Comparison of ENCODE assay signal across 9 mouse cellular contexts in the genomic region with DNA sequence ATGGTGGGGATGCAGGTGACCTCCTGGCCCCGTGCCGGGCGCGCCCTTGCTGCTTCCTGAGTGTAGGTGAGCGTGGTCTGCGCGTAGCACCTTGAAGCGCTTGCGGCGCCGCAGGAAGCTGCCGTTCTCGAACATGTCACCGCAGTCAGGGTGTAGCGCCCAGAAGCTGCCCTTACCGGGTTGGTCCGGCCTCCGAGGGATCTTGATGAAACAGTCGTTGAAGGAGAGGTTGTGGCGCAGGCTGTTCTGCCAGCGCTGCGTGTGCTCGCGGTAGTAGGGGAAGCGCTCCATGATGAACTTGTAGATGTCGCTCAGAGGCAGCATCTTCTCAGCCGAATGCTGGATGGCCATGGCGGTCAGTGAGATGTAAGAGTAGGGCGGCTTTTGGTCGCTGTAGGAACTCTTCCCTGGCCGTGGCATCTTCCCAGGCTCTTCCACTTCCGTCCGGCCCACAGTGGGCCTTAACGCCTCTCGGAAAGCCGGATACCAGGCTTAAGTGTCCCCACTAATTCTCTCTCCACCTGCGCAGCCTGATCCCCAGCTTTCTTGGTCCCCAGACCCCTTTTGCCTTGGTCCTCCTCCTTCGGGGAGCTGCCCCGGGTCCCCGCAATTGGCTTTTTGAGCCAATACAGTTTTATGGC. TPM values are rescaled to one million over a fixed set of nuclear protein-coding genes. Genes with fewer than 3 reads are reported as not detected.
DNase-seq lines count a peak whose midpoint lies in the region; ATAC-seq and TF ChIP-seq lines count a peak whose summit lies in the region.
"Had no signal": no experiment of that assay in that cellular context is flagged by ENCODE, and none has a peak within 500 bp of the region (broad histone marks: within the 10 kb centered on the region; RNA-seq: fewer than 3 reads in every experiment).

Gene Foxb2, minus strand, starts transcription at position 585 of the 641 bp plus-strand sequence.

- H3K9ac ChIP-seq in forebrain, embryonic 11.5 days (ENCODE audit: low read length): peak within 1 kb of the TSS; percentile 44
- 0 out of 2 replicates have a peak within 1 kb of the TSS, but pooled peaks have one; percentile 34 for H3K9ac ChIP-seq in limb, embryonic 14.5 days (ENCODE audit: low read depth, low read length, severe bottlenecking)

- H3K9me3 ChIP-seq in forebrain, embryonic 11.5 days (ENCODE audit: control insufficient read depth, low read length): no peaks in the 10 kb centered on the region
- H3K9me3 ChIP-seq in limb, embryonic 14.5 days (ENCODE audit: control insufficient read depth, low read length): no peaks in the 10 kb centered on the region

- H3K4me1 ChIP-seq in forebrain, embryonic 11.5 days (replicated peaks; ENCODE audit: control insufficient read depth, insufficient read depth, low read length): peaks cover 29% of the 10 kb centered on the region
- H3K4me1 ChIP-seq in limb, embryonic 14.5 days (ENCODE audit: control insufficient read depth, insufficient read depth, low read length): peaks cover 22% of the 10 kb centered on the region; the same call in 1 of the 2 replicates

- H3K4me2 ChIP-seq in forebrain, embryonic 11.5 days (ENCODE audit: low read depth, low read length, severe bottlenecking): peak within 1 kb of the TSS; percentile 75
- peak within 1 kb of the TSS; percentile 78 for H3K4me2 ChIP-seq in limb, embryonic 14.5 days (replicated peaks; ENCODE audit: low read depth, low read length, severe bottlenecking)

- peak within 1 kb of the TSS; percentile 43 for H3K4me3 ChIP-seq in forebrain, embryonic 11.5 days (ENCODE audit: low read depth, low read length)
- peak within 1 kb of the TSS; percentile 44 for H3K4me3 ChIP-seq in limb, embryonic 14.5 days (replicated peaks; ENCODE audit: low read length)

- WGBS in forebrain, embryonic 11.5 days: under 1% methylated on average over 40 of the region's 40 CpGs
- 2% methylated on average over 40 of the region's 40 CpGs for WGBS in limb, embryonic 14.5 days

- DNase-seq in cerebellum, postnatal 10 days: peak; percentile 15 to 39
- no peak for DNase-seq in cerebellum, adult 18-20 months
- DNase-seq in B cell, adult 2 months: peak; percentile 24 to 40
- peak; percentile 78 for DNase-seq in forebrain, embryonic 11.5 days (ENCODE audit: low spot score)
- peak; percentile 26 for DNase-seq in limb, embryonic 14.5 days (ENCODE audit: low spot score)
- DNase-seq in splenic B cell, adult 2 months (ENCODE audit: low read depth, low spot score): peak; percentile 22
- DNase-seq in urinary bladder, postnatal 14 days (ENCODE audit: low spot score): no peak
- no peak for DNase-seq in cerebellum, adult 9-11 months

- H3K27ac ChIP-seq in forebrain, embryonic 11.5 days (ENCODE audit: low read depth, low read length): no peak within 1 kb of the TSS
- H3K27ac ChIP-seq in limb, embryonic 14.5 days (replicated peaks; ENCODE audit: low read depth, low read length): no peak within 1 kb of the TSS

- no peak; the same call in 1 of the 2 replicates for ATAC-seq in forebrain, embryonic 11.5 days (replicated peaks; ENCODE audit: low FRiP score)
- ATAC-seq in limb, embryonic 14.5 days (ENCODE audit: low FRiP score, low read depth): no peak

- H3K36me3 ChIP-seq in forebrain, embryonic 11.5 days (ENCODE audit: control insufficient read depth, insufficient read depth, low read length): no peaks in the 10 kb centered on the region
- H3K36me3 ChIP-seq in limb, embryonic 14.5 days (ENCODE audit: control insufficient read depth, insufficient read depth, low read length): no peaks in the 10 kb centered on the region
- no peaks in the 10 kb centered on the region for H3K36me3 ChIP-seq in splenic B cell, adult 2 months (ENCODE audit: control insufficient read depth, insufficient read depth, low read length, poor library complexity, severe bottlenecking)

- H3K27me3 ChIP-seq in forebrain, embryonic 11.5 days (ENCODE audit: control insufficient read depth, insufficient read depth, low read length): peaks cover 94% of the 10 kb centered on the region
- H3K27me3 ChIP-seq in limb, embryonic 14.5 days (ENCODE audit: control insufficient read depth, insufficient read depth, low read length): peaks cover 99% of the 10 kb centered on the region
- H3K27me3 ChIP-seq in splenic B cell, adult 2 months (ENCODE audit: control insufficient read depth, insufficient read depth, low read length, poor library complexity, severe bottlenecking): peaks cover 7% of the 10 kb centered on the region

- TF ChIP-seq POLR2A in limb, embryonic 14.5 days (IDR thresholded peaks at IDR 0.05; ENCODE audit: borderline replicate concordance, extremely low read depth, insufficient read depth, insufficient read length): no peak

RNA-seq across cellular contexts. Expression of gene Foxb2, which starts in this region (rescaled TPM):
- 0.84 and 0.95 TPM in 2 replicates for polyA plus RNA-seq in forebrain, embryonic 11.5 days (2014; fragmentation: Nextera tagmentation; extraction: Ambion mirVana)
- polyA plus RNA-seq in limb, embryonic 14.5 days (2012; rRNA removed): 0.11 and 0.40 TPM in 2 replicates
- not detected in 2 replicates for polyA plus RNA-seq in limb, embryonic 14.5 days (2014; fragmentation: Nextera tagmentation; extraction: Ambion mirVana)
- polyA plus RNA-seq: gonadal fat pad, adult 2 months had no signal

Comparison
In these comparisons a context has a peak if more than half of its experiments do, and no peak if none do; other contexts are left out.
1. DNase-seq: peak in cerebellum, postnatal 10 days (2 of 2), B cell, adult 2 months (2 of 2) and splenic B cell, adult 2 months (single experiment); none in cerebellum, adult 18-20 months (0 of 2), urinary bladder, postnatal 14 days (single experiment) and cerebellum, adult 9-11 months (single experiment).
2. Peak in DNase-seq, H3K4me3 ChIP-seq, H3K9ac ChIP-seq and H3K4me2 ChIP-seq in forebrain, embryonic 11.5 days; RNA of the gene not detected or under 1 TPM.
3. Peak in DNase-seq, H3K4me3 ChIP-seq, H3K9ac ChIP-seq and H3K4me2 ChIP-seq in limb, embryonic 14.5 days; RNA of the gene not detected or under 1 TPM.